Mouse (Mus musculus) C2C12 (cell line): ENCODE results near the gene Ezr. TPM values are rescaled to one million over a fixed set of nuclear protein-coding genes. Genes with fewer than 3 reads are reported as not detected.

Experiments used
- H3K27me3 ChIP-seq: one replicate; pipeline ENCODE4 v1.6.1; 2011; ENCODE audit not compliant: control insufficient read depth, insufficient read depth, insufficient read length
- H3K36me3 ChIP-seq: one replicate; pipeline ENCODE4 v1.6.1; 2011; ENCODE audit not compliant: control insufficient read depth, insufficient read depth
- H3K4me3 ChIP-seq: one replicate; pipeline ENCODE4 v1.5.1; 2011; ENCODE audit warnings: mild to moderate bottlenecking, control low read depth; ENCODE audit not compliant: poor library complexity, insufficient read depth, severe bottlenecking
- H3K79me2 ChIP-seq: one replicate; pipeline ENCODE4 v1.6.1; 2011; ENCODE audit not compliant: control insufficient read depth, insufficient read depth
- H3K79me3 ChIP-seq: one replicate; pipeline ENCODE4 v1.6.1; 2011; ENCODE audit warnings: low read depth, control low read depth
- H3ac ChIP-seq: one replicate; pipeline ENCODE3; 2011; ENCODE audit warnings: low read depth; ENCODE audit not compliant: control insufficient read depth, insufficient read length
- CEBPB ChIP-seq: IDR thresholded peaks from one replicate; pipeline ENCODE4 v1.6.1; 2011; ENCODE audit warnings: low read depth, mild to moderate bottlenecking, control low read depth, moderate library complexity
- CTCF ChIP-seq: IDR thresholded peaks from one replicate; pipeline ENCODE4 v1.5.1; 2011; ENCODE audit not compliant: control insufficient read depth, insufficient read depth, insufficient read length
- FOSL1 ChIP-seq: IDR thresholded peaks from one replicate; pipeline ENCODE4 v1.8.0; 2011; ENCODE audit warnings: mild to moderate bottlenecking, low read length; ENCODE audit not compliant: poor library complexity, insufficient read depth, severe bottlenecking
- MAX ChIP-seq: IDR thresholded peaks from one replicate; pipeline ENCODE4 v1.6.1; 2011; ENCODE audit warnings: mild to moderate bottlenecking, control low read depth
- MYOD1 ChIP-seq: IDR thresholded peaks from one replicate; pipeline ENCODE4 v1.6.1; 2011; ENCODE audit warnings: low read depth; ENCODE audit not compliant: control insufficient read depth, insufficient read length
- MYOG ChIP-seq: IDR thresholded peaks from one replicate; pipeline ENCODE4 v1.6.1; 2011; ENCODE audit not compliant: control insufficient read depth, insufficient read length; ENCODE audit errors: extremely low read depth
- USF1 ChIP-seq: IDR thresholded peaks from one replicate; pipeline ENCODE4 v1.6.1; 2011; ENCODE audit warnings: low read depth, mild to moderate bottlenecking, control low read depth, moderate library complexity
- polyA plus RNA-seq: library from polyadenylated mRNA; unstranded; fragments of >200 nt; fragmentation: generic; extraction: Trizol; gene quantifications from one replicate; pipeline ENCODE4 v1.2.1, GENCODE M21; 2012; ENCODE audit warnings: missing spikeins

Gene Ezr
- polyA plus RNA-seq, 1 experiment: 78.7 TPM

- no peaks in the 10 kb centered on the region for H3K27me3 ChIP-seq
Observed at GRCm38 (mm10) chr17:6816796-6817195, 34.2 kb upstream of the Ezr start.

GRCm38 (mm10) chr17:6816151-6816550 is 33.6 kb upstream of the Ezr start:
- TF ChIP-seq CEBPB (no peak), MAX (no peak), CTCF (no peak), USF1 (no peak), MYOD1 (no peak), FOSL1 (no peak), MYOG (no peak)
- H3K27me3 ChIP-seq: no peaks in the 10 kb centered on the region
- no peak overlapping the region for H3K4me3 ChIP-seq
- H3K36me3 ChIP-seq: no peaks in the 10 kb centered on the region
- H3K79me3 ChIP-seq: no peaks in the 10 kb centered on the region
- H3K79me2 ChIP-seq: no peaks in the 10 kb centered on the region
- H3ac ChIP-seq: no peak overlapping the region

More at GRCm38 (mm10) chr17:6816796-6817195, 34.2 kb upstream of the Ezr start:
- TF ChIP-seq USF1: no peak
- no peak for TF ChIP-seq FOSL1
- no peak for TF ChIP-seq MYOD1
- TF ChIP-seq CEBPB: no peak
- TF ChIP-seq MYOG: no peak
- TF ChIP-seq CTCF: no peak
- no peak for TF ChIP-seq MAX
- no peaks in the 10 kb centered on the region for H3K36me3 ChIP-seq
- H3ac ChIP-seq: no peak overlapping the region
- no peak overlapping the region for H3K4me3 ChIP-seq
- no peaks in the 10 kb centered on the region for H3K79me3 ChIP-seq
- no peaks in the 10 kb centered on the region for H3K79me2 ChIP-seq

- H3K27me3 ChIP-seq: no peaks in the 10 kb centered on the region
- H3K79me2 ChIP-seq: no peaks in the 10 kb centered on the region
- H3K4me3 ChIP-seq: no peak overlapping the region
- TF ChIP-seq USF1 (no peak), FOSL1 (no peak), CTCF (no peak), MYOG (no peak), CEBPB (no peak), MAX (no peak), MYOD1 (no peak)
- no peak overlapping the region for H3ac ChIP-seq
- H3K36me3 ChIP-seq: no peaks in the 10 kb centered on the region
- no peaks in the 10 kb centered on the region for H3K79me3 ChIP-seq
Observed at GRCm38 (mm10) chr17:6814656-6815055, 32.1 kb upstream of the Ezr start.

GRCm38 (mm10) chr17:6812851-6813191 is 30.2 kb upstream of the Ezr start:
- no peaks in the 10 kb centered on the region for H3K36me3 ChIP-seq
- no peak overlapping the region for H3K4me3 ChIP-seq
- no peaks in the 10 kb centered on the region for H3K27me3 ChIP-seq
- TF ChIP-seq MYOD1 (no peak), FOSL1 (no peak), USF1 (no peak), CEBPB (no peak), MYOG (no peak), CTCF (no peak), MAX (no peak)
- H3K79me3 ChIP-seq: no peaks in the 10 kb centered on the region
- no peak overlapping the region for H3ac ChIP-seq
- H3K79me2 ChIP-seq: no peaks in the 10 kb centered on the region

- no peak for TF ChIP-seq MAX
- TF ChIP-seq MYOG: no peak
- no peak for TF ChIP-seq CTCF
- TF ChIP-seq FOSL1: no peak
- no peak for TF ChIP-seq CEBPB
- no peak for TF ChIP-seq USF1
- no peak for TF ChIP-seq MYOD1
- H3K4me3 ChIP-seq: no peak overlapping the region
- H3K36me3 ChIP-seq: no peaks in the 10 kb centered on the region
- H3K79me2 ChIP-seq: no peaks in the 10 kb centered on the region
- H3K27me3 ChIP-seq: no peaks in the 10 kb centered on the region
- H3K79me3 ChIP-seq: no peaks in the 10 kb centered on the region
- no peak overlapping the region for H3ac ChIP-seq
Observed at GRCm38 (mm10) chr17:6811931-6812850, 29.6 kb upstream of the Ezr start.
